Mouse (Mus musculus) heart, embryonic 10.5 days (tissue): Measurements from ENCODE around the gene Dop1b. TPM values are rescaled to one million over a fixed set of nuclear protein-coding genes. Genes with fewer than 3 reads are reported as not detected.

ENCODE experiments used
- DNase-seq: peaks from one replicate; pipeline ENCODE4 v3.0.0-alpha.2; 2017; ENCODE audit warnings: low spot score
- H3K27ac ChIP-seq: fragments of 300-500 bp; sonication (generic); 2 replicates; pipeline ENCODE4 v1.5.1; 2016; ENCODE audit warnings: mild to moderate bottlenecking
- H3K27me3 ChIP-seq: fragments of 300-500 bp; sonication (generic); 2 replicates; pipeline ENCODE4 v1.6.1; 2016; ENCODE audit warnings: mild to moderate bottlenecking; ENCODE audit not compliant: poor library complexity, insufficient read depth, severe bottlenecking
- H3K36me3 ChIP-seq: fragments of 300-500 bp; sonication (generic); 2 replicates; pipeline ENCODE4 v1.6.1; 2016; ENCODE audit warnings: mild to moderate bottlenecking, moderate library complexity
- H3K4me1 ChIP-seq: fragments of 300-500 bp; sonication (generic); 2 replicates; pipeline ENCODE4 v1.6.1; 2016; ENCODE audit warnings: mild to moderate bottlenecking
- H3K4me3 ChIP-seq: fragments of 300-500 bp; sonication (generic); 2 replicates; pipeline ENCODE4 v1.5.1; 2016; ENCODE audit warnings: mild to moderate bottlenecking, moderate library complexity
- H3K9me3 ChIP-seq: fragments of 300-500 bp; sonication (generic); 2 replicates; pipeline ENCODE4 v1.6.1; 2016; ENCODE audit warnings: mild to moderate bottlenecking, moderate library complexity
- WGBS: fragments of 180-500 bp; shearing (Covaris S2); methylation state at CpG from one replicate; pipeline ENCODE4 v1.1.7; 2016; 5-methylcytosine and 5-hydroxymethylcytosine counted together
- polyA plus RNA-seq: library from polyadenylated mRNA; unstranded; fragments of >200 nt; fragmentation: Nextera tagmentation; extraction: Ambion mirVana; gene quantifications from 2 replicates; pipeline ENCODE4 v1.2.1, GENCODE M21; 2016

The Dop1b gene
- polyA plus RNA-seq, 1 experiment from 2014 or later = 7.4 TPM

DNA sequence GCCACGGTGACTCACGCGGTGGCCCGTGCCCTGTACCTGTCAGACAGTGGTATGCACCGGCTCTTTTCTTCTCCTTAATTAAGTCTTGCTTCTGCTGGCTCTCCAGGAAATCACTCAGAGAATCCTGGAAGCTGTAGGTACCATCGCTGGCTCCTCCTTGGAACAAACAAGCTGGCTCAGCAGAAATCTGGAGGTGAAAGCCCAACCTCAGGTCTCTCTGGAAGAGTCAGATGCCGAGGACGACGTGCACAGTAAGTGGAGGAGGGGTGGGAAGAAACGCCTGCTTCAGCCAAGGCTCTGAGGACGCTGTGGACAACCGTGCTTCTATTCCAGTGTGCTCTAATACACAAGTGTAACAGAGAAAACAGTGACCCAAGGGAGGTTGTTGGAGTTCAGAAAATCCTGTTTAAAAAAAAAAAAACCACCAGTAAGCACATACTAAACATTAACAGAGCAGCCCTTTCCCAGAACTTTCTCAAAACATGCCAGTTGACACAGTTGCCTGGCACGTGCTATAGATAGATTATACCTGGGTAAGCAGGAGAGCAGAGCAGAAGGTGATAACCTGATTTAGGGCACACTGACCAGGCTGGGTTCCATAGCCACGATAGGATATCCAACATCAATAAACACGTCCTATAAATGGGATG is 81.4 kb downstream of the Dop1b start:
- Histone ChIP-seq H3K4me1 (peaks cover 34% of the 10 kb centered on the region), H3K4me3 (no peak overlapping the region), H3K36me3 (no peaks in the 10 kb centered on the region), H3K27ac (no peak overlapping the region), H3K27me3 (peaks cover 6% of the 10 kb centered on the region; the same call in 1 of the 2 replicates), H3K9me3 (no peaks in the 10 kb centered on the region)
- WGBS = 69% methylated on average over 15 of the region's 15 CpGs
- no peak for DNase-seq

- no peak for DNase-seq
- no peak overlapping the region for H3K4me3 ChIP-seq
- no peaks in the 10 kb centered on the region for H3K9me3 ChIP-seq
- no peak overlapping the region for H3K27ac ChIP-seq
- peaks cover 6% of the 10 kb centered on the region; the same call in 1 of the 2 replicates for H3K27me3 ChIP-seq
- peaks cover 43% of the 10 kb centered on the region for H3K4me1 ChIP-seq
- no peaks in the 10 kb centered on the region for H3K36me3 ChIP-seq
- WGBS = 73% methylated on average over 5 of the region's 5 CpGs
Observed at GRCm38 (mm10) chr16:93794845-93795244, 83.1 kb downstream of the Dop1b start.

DNA sequence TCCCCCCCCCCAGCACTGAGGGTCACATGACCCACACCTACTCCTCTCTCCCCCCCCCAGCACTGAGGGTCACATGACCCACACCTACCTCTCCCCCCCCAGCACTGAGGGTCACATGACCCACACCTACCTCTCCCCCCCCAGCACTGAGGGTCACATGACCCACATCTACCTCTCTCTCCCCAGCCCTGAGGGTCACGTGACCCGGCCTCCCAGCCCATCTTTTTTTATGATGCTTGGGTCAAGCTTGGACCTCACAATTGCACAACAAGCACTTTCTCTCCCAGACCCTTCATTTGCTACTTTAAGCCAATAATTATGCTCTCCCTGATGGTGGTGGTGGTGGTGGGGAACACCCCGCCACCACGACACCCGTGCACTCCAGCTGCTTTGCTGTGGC is 83.7 kb downstream of the Dop1b start:
- 94% methylated on average over 5 of the region's 5 CpGs for whole genome bisulfite sequencing

GRCm38 (mm10) chr16:93797021-93797840 is 85.5 kb downstream of the Dop1b start:
- no peak for DNase-seq
- H3K27ac ChIP-seq = 0 out of 2 replicates have a peak overlapping the region, but pooled peaks have one; percentile 6
- H3K36me3 ChIP-seq = no peaks in the 10 kb centered on the region
- H3K4me1 ChIP-seq = peaks cover 33% of the 10 kb centered on the region
- H3K4me3 ChIP-seq = no peak overlapping the region
- H3K27me3 ChIP-seq = peaks cover 6% of the 10 kb centered on the region; the same call in 1 of the 2 replicates
- 83% methylated on average over 12 of the region's 12 CpGs for WGBS
- no peaks in the 10 kb centered on the region for H3K9me3 ChIP-seq

More for the DNA sequence above, 83.7 kb downstream of the Dop1b start:
- peaks cover 39% of the 10 kb centered on the region for H3K4me1 ChIP-seq
- no peak for DNase-seq
- no peak overlapping the region for H3K4me3 ChIP-seq
- H3K27ac ChIP-seq = no peak overlapping the region
- no peaks in the 10 kb centered on the region for H3K36me3 ChIP-seq
- no peaks in the 10 kb centered on the region for H3K9me3 ChIP-seq
- peaks cover 6% of the 10 kb centered on the region; the same call in 1 of the 2 replicates for H3K27me3 ChIP-seq

GRCm38 (mm10) chr16:93797841-93798492 is 86.3 kb downstream of the Dop1b start:
- Histone ChIP-seq H3K36me3 (no peaks in the 10 kb centered on the region), H3K9me3 (no peaks in the 10 kb centered on the region), H3K4me3 (no peak overlapping the region), H3K4me1 (peaks cover 28% of the 10 kb centered on the region), H3K27ac (no peak overlapping the region), H3K27me3 (peaks cover 6% of the 10 kb centered on the region; the same call in 1 of the 2 replicates)
- WGBS = 62% methylated on average over 11 of the region's 11 CpGs
- DNase-seq = no peak

- H3K27me3 ChIP-seq = peaks cover 6% of the 10 kb centered on the region; the same call in 1 of the 2 replicates
- 55% methylated on average over 5 of the region's 5 CpGs for WGBS
- no peak overlapping the region for H3K4me3 ChIP-seq
- H3K9me3 ChIP-seq = no peaks in the 10 kb centered on the region
- H3K36me3 ChIP-seq = 0 out of 2 replicates have a peak, but pooled peaks cover 5% of the 10 kb centered on the region
- no peak overlapping the region for H3K27ac ChIP-seq
- H3K4me1 ChIP-seq = peaks cover 28% of the 10 kb centered on the region
- no peak for DNase-seq
Observed at GRCm38 (mm10) chr16:93798623-93799022, 86.9 kb downstream of the Dop1b start.

- Histone ChIP-seq H3K27me3 (peaks cover 6% of the 10 kb centered on the region; the same call in 1 of the 2 replicates), H3K4me1 (peaks cover 28% of the 10 kb centered on the region), H3K4me3 (no peak overlapping the region), H3K27ac (no peak overlapping the region), H3K9me3 (no peaks in the 10 kb centered on the region), H3K36me3 (0 out of 2 replicates have a peak, but pooled peaks cover 6% of the 10 kb centered on the region)
- 81% methylated on average over 3 of the region's 3 CpGs for WGBS
- no peak for DNase-seq
Observed at GRCm38 (mm10) chr16:93799071-93799470, 87.4 kb downstream of the Dop1b start.

DNA sequence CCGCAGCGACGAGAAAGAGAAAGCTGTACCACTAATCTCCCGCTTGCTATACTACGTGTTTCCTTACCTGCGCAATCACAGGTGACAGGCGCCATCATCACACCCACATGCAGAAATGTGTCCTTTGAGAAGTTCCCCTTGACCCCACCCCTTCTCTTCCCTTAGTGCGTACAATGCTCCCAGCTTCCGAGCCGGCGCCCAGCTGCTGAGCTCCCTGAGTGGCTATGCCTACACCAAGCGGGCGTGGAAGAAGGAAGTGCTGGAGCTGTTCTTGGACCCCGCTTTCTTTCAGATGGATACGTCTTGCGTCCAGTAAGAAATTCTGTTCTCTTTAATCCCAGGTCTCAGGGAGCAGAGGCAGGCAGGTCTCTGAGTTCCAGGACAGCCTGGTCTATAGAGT is 88.2 kb downstream of the Dop1b start:
- Histone ChIP-seq H3K9me3 (no peaks in the 10 kb centered on the region), H3K4me3 (no peak overlapping the region), H3K27ac (no peak overlapping the region), H3K27me3 (peaks cover 6% of the 10 kb centered on the region; the same call in 1 of the 2 replicates), H3K36me3 (0 out of 2 replicates have a peak, but pooled peaks cover 6% of the 10 kb centered on the region), H3K4me1 (peaks cover 28% of the 10 kb centered on the region)
- DNase-seq = no peak
- WGBS = 92% methylated on average over 16 of the region's 16 CpGs

DNA sequence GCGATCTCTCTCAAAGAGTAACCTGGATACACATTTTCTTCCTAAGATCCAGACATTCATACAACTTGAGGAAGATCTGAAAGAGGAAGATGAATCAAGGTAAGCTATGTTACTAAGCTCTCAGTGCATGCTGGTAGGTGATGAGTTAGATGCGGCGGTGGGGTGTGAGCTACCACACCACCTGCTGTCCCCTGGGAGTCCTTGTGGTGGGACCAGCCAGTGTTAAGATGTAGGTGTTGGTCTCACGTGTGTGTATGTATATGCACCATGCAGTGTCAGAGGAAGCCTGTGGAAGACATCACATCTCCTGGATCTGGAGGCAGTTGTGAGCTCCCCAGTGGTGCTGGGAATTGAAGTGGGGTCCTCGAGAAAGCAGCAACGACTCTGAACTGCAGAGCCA is 95.5 kb downstream of the Dop1b start:
- H3K27ac ChIP-seq = no peak overlapping the region
- 93% methylated on average over 6 of the region's 6 CpGs for WGBS

DNA sequence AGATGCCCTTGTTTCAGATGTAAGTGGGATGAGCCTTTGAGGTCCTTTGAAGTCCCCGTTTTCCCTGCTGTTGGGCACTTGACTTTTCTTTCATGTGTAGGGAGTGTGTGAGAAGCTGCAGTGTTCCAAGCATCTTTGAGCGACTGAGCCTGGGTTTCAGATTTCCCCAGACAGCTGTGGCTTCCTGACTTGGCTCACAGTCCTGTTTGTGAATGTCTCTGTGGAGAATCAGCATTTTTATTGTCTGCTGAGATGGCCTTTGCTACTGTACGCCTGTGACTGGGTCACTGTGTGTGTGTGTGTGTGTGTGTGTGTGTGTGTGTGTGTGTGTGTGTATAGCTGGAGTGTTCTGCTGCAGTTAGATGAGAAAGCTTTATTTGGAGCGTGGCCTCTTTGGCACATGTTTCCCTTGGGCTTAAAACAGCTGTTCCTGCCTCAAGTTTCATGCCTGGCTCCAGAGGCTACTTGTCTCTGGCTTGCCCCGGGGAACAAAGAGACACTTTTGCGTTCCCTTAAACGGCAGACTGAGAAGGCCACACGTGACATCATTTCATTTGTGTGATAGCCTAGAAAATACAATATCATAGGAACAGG is 96.4 kb downstream of the Dop1b start:
- H3K9me3 ChIP-seq = peaks cover 8% of the 10 kb centered on the region
- DNase-seq = no peak
- peaks cover 20% of the 10 kb centered on the region for H3K36me3 ChIP-seq
- no peak overlapping the region for H3K4me3 ChIP-seq
- WGBS = 43% methylated on average over 8 of the region's 8 CpGs
- H3K4me1 ChIP-seq = peaks cover 22% of the 10 kb centered on the region
- H3K27ac ChIP-seq = peak overlapping the region; percentile 31; the same call in 1 of the 2 replicates
- H3K27me3 ChIP-seq = no peaks in the 10 kb centered on the region

More for the DNA sequence above, 95.5 kb downstream of the Dop1b start:
- Histone ChIP-seq H3K9me3 (peaks cover 8% of the 10 kb centered on the region), H3K4me3 (no peak overlapping the region), H3K27me3 (no peaks in the 10 kb centered on the region), H3K4me1 (peaks cover 22% of the 10 kb centered on the region), H3K36me3 (peaks cover 18% of the 10 kb centered on the region)
- no peak for DNase-seq

- Histone ChIP-seq H3K9me3 (peaks cover 8% of the 10 kb centered on the region), H3K27me3 (0 out of 2 replicates have a peak, but pooled peaks cover 6% of the 10 kb centered on the region), H3K4me3 (peak overlapping the region; percentile 16; the same call in 1 of the 2 replicates), H3K36me3 (peaks cover 12% of the 10 kb centered on the region), H3K4me1 (peaks cover 12% of the 10 kb centered on the region), H3K27ac (peak overlapping the region; percentile 56; the same call in 1 of the 2 replicates)
- no peak for DNase-seq
- WGBS = 54% methylated on average over 20 of the region's 20 CpGs
Observed at GRCm38 (mm10) chr16:93815856-93816736, 104.4 kb downstream of the Dop1b start.
